Mouse (Mus musculus) CD8-positive naive resting alpha-beta T cell, adult 2 months (primary cell): Measurements from ENCODE around the gene Sync.

ENCODE experiments used
- DNase-seq, 2 experiments: peaks; one replicate each; pipeline ENCODE4 v3.0.0; 2022; ENCODE audit warnings: low read depth in 2 of 2, low spot score in 2 of 2

The Sync gene

DNA sequence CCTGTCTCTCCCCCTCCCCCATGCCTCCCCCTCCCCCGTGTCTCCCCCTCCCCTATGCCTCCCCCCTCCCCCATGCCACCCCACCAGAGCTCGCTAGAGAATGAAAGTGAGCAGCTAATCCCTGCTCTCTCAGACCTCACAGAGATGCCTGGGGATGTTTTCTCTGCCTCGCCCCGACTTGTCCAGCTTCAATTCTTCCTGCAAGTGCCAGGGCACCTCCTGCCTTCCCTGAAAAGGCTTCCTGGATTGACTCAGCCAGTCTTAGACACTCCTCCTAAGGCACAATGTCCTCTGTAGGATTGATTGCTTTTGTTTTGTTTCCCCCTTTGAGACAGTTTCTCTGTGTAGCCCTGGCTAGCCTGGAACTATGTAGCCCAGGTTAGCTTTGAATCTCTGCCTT is 26.2 kb upstream of the Sync start, which contains the start of gene C77080:
C77080 (minus strand) TSS at position 209 of the 400 bp plus-strand sequence.
- DNase-seq = no peak

DNA sequence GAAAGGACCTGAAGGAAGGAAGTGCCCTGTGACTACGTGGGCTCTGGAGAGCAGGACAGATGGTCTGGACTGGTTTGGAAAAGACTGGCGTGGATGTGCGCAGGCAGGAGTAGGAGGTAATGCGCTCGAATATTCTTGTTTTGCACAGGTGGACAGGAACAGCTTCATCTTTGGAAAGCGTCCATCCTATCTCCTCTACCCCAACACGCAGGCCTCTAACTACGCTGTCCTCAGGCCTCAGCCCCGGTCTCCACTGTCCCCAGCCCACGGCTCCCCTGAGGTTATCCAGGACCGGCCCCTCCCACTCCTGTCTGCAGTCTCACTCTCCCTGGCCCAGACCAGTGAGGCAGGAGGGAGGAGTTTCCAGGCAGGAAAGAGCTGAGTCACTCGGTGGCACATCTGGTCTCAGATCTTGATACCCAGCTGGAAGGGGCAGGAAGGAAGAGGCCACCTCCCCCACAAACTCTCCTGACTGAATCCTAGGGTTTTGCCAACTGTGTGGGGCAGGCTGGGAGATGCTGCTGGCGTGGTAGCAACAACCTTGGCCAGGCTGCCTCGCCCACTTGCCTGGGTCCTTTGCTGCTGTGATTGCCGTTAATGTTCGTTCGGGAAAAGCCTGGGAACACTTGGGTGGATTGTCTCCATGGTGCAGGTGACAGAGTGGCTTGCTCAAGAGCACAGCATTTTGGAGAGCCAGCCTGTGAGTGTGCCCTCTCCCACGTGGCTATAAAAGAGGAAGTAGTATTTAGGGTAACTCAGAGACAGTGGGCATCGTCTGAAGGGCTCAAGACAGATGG is 24.0 kb upstream of the Sync start:
- DNase-seq = no peak

DNA sequence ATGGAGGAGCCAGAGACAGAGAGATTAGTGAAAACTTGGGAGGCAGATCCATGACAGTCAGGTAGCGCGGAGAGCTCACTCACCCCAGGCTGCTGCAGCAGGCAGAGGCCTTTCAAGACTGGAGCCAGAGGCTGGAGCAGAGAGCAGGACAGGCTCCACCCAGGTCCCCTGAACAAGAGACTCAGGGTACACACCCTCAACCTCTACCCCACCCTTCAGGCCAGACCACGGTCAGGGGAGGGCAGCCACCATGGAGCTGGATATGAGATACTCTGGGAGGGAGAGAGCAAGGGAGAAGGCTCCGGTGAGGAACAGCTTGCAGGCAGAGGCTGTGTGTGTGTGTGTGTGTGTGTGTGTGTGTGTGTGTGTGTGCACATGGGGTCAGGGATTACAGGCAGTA is 21.2 kb upstream of the Sync start:
- DNase-seq = no peak

DNA sequence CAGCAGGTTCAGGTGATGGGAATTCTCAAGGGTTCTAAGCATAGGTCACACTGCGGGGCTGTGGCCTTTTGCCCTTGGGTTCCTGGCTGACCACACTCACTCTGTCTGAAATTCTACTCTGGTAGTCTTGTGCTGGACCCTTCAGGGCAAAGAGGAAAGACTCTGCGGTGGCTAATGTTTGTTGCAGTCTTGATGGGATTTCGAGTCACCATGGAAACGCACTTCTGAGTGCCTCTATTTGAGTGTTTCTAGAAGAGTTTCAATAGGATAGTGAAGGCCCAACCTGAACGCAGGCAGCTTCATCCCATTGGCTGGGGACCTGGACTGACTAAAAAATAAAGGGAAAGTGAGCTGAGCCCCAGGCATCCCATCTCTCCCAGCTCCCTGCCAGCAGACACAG is 20.6 kb upstream of the Sync start:
- no peak for DNase-seq

DNA sequence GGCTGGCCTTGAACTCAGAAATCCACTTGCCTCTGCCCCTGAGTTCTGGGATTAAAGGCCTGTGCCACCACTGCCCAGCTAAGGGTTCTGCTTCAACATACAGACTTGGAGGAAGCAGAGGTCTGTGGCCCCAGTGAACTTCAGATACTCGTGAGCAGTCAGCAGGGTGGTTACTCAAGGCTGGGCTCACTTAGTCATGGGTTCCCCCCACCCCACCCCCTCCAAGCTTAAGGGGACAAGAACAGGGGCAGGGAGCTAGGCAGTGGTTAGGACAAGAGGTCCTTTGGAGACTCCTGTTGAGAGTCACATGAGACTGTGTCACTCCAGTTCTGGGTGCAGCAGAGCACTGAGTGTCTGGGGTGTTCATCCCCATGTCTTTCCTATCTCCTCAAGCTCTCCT is 18.7 kb upstream of the Sync start:
- DNase-seq = no peak

DNA sequence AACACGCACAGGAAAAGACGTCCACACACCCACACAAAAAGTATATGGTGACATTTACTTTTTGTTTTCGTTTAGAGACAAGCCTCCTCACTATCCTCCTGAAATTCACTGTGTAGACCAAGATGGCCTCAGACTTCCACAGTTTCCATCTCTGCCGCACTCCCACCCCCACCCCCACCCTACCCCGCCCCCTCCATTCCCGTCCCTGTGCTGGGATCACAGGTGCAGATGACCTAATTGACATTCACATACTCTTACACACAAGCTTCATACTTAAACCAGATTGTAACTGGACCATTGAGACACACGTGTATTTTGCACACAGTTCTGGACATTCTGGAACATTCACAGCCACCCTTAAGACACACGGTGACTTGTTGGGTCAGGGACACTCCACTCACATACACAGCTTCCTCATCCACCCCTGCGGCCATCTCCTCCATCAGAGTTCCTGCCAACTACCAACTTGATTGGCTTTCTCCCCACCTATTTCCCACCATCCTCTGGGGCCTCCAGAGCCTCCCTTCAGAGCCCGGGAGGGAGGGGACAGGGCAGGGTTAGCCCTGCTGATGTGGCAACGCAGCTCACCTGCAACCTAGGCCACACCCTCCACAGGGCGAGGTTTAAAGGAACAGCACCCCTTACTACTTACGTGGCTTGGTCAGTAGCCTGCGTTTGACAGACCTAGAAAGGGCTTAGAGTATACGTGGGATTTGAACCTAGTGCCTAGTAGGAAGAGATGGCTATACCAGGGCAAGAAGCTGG is 15.2 kb upstream of the Sync start:
- no peak for DNase-seq

DNA sequence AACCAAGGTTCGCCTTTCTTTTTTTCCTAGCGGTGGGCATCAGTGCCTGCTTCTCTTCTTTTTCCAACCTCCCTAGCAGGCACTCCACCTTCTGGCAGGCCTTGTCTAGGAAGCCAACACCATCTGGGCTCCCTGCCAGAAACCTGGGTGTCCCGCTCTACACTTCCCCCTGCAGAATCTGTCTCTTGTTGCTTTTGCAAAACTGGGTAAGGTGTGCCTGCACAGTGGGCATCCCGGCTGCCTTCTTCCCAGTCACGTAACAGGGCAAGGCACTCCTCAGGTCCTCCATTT is 14.7 kb upstream of the Sync start:
- no peak for DNase-seq

DNA sequence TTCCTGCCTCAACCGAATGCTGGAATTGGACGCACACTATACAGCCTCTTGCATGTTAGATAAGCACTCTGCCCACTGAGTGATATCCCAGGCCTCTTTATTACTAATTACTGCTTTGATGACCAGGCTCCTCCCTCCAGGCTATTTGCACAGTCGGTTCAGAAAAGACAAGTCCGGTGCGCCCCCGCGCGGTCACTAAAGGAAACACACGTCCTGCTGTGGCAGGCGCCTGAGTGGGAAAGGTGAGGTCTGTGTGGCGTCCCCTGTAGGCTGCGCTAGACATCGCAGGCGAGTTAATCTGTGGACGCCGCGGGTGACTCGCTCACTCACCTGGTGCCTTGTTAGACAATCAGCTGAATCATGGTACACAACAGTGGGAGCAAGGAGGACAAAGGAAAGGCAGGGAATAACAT is 11.0 kb upstream of the Sync start:
- DNase-seq = peak; percentile 87 to 92

DNA sequence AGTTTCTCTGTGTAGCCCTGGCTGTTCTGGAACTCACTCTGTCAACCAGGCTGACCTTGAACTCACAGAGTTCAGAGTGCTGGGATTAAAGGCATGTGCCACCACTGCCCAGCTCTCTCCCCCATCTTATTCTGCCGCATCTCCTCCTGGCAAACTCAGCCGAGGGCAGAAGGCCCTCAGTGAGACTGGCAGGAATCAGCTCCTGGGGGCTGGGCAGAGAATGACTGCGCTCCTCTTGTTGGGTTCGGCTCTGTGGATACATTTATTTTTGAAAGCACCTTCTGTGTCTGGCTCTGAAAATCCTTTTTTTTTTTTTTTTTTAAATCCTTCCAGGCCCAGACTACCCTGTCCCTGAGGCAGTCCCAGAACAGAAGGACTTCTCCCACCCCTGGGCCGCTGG is 4.6 kb upstream of the Sync start:
- no peak for DNase-seq

DNA sequence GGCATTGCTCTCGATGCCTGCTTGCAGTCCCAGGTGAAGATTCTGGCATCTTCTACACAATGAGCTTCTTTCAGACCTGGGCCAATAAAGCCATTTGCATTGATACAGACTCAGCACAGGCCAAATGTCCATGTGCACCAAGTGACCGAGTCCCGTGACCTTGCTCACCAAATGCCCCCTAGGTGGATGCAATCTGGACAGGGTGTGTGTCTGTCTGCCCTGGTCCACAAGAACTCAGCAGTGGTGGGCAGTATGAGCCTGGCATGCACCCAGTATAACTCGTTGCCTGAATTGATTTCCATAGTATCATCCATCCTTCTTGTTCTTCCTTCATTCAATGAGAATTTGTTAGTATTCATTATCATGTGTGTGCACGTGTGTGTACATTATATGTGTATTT is 4.2 kb upstream of the Sync start:
- DNase-seq = no peak

DNA sequence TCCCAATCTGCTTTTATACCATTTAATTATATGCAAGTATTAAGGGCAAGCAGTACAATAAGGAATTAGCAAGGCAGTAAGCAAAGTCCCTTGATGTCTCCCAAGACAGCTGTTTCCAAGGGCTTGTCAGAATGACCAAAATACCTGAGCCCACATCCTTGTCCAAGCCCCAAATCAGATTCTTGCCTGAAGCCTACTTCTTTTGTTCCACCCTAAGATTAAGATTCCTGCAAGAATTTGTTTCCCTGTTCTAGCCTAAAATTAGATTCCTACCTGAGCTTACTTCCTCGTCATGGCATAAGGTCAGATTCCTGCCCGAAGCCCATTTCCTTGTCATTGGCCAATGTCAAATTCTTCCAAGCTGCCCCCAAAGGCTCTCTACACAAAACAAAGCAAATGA is 2.7 kb upstream of the Sync start:
- DNase-seq = no peak

DNA sequence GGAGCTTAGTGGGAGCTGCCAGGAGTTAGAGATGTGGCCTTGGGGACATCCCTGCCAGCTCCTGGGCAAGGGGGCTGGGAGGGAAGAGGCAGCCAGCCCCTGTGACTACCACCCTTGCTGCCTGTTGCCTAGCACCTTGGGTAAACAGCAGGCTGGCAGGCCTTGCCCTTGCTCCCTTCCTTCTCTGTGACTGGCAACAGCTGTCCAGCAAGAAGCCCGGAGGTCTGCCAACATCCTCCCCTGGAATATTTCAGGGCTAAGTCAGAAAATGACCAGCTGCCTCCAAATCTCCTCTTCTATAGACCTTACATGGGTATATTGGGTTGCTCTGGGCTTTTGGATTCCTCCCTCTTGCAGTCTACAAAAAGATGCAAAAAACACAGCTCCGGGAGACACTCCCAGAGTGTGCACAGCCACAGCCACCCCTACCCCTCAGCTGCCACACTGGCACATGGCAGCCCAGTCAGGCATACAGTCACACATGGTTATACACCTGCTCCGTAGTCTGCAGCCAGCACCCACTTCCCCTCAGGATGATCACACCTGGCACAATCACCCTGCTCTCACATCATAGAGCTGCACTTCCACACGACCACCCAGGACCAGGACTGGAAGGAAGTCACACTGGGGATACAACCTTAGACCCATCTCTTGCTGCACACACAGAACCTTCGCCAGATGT is 1.3 kb upstream of the Sync start:
- DNase-seq = no peak

DNA sequence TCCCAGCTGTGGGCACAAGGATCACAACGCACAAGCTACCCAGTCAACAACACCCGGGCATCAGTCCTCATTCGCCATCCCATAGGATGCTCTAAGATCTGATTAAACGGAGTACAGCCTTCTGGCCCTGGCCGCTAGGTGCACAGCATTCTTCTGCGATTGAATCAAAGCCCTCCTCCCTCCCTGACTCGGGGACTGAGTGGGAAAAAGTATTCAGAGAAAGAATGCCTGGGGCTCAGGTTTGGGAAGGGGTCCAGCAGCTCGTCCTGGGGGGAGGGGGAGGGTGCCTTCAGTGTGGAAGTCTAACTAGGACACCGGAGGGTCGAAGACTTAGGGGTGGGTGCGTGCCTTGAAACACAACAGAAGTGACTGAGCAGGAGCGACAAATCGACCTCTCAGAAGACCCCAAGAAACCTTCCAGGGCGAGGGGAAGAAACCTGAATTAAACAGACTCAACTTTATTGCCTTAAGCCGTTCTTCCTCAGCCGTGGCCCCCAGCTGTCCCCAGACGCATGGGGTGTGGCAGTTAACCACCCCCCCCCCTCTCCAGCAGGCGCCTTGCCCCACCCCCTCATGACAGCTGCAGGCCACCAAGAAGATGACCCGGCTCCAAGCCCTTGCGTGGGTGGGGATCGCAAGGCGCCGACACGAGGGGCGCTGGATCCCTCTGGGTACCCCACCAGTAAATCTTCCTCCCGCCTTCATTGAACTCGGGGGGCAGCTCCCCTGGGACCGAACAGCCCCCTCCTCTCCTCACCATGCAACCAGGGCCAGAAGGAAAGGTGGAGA is 540 bp upstream of the Sync start:
- no peak for DNase-seq

DNA sequence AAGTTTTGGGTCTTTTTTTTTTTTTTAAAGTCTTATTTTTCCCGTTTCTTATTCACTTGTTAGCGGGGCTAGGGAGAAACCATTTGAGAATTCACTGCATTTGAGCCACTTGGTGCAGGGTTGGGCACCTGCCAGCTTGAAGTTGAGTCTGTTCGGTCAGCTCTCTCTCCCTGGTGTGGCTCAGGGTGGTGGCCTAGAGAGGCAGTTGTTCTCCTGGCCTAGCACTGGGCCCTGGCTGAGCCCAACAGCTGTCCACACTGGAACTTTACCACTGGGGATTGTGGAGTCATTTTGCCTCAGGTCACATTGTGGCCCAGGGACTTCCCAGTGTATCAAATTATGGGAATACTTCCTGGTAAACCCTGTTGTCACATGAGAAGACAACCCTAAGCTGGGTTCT is 650 bp downstream of the Sync start:
- no peak for DNase-seq

DNA sequence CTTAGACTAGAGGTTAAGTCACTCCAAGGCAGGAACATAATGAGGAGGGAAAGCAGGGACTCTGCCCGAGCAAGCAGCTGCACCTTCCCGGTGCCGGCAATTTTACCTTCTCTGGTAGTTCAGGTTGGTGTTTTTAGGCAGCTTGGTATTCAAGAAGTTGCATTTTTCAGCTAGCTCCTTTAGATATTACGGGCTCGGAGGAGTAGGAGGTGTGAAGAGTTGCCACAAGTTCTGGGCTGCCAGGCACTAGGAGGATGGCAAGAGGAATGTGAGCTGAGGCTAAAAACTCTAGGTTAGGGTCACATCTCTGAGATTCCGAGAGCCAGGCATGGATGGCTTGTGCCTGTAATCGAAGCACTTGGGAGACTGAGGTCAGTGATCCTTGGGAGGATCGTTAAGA is 2.3 kb downstream of the Sync start:
- DNase-seq = no peak

DNA sequence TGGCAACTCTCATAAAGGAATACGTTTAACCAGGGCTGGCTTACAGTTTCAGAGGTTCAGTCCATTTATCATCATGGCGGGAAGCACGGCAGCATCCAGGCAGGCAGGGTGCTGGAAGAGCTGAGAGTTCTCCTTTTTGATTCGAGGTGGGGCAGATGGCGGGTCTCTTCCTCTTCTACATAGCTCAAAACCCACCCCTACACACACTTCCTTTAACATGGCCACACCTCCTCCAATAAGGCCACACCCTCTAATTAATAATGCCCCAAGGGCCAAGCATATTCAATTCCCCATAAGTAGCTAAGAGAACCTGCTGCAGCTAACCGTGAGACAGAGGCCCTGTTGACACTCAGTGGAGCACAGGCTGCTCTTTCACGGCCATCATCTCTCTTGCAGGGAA is 5.4 kb downstream of the Sync start:
- DNase-seq = no peak

DNA sequence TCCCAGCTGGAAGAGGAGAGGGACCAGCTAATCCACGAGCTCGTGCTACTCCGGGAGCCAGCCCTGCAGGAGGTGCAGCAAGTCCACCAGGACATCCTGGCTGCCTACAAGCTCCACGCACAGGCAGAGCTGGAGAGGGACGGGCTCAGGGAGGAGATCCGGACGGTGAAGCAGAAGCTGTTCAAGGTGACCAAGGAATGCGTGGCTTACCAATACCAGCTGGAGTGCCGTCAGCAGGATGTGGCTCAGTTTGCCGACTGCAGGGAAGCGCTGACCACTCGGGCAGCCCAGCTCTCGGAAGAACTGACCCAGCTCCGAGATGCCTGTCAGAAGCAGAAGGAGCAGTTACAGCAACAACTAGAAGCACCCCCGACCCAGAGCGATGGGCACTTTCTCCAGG is 6.3 kb downstream of the Sync start:
- DNase-seq = no peak

DNA sequence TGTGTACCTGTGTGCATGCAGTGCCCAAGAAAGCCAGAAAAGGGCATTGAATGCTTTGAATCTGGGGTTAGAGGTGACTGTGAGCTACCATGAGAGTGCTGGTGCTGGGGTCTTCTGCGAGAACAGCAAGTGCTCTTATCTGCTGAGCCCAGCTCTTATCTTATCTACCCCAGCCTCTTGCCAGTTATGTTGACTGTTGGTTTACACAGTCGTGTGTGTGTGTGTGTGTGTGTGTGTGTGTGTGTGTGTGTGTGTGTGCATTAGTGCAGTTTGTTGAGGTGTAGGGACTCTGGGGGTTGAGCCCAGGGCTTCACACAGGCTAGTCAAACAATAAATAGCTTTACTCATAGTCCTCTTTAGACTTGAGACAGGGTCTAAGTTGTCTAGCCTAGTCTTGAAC is 7.8 kb downstream of the Sync start:
- DNase-seq = no peak

DNA sequence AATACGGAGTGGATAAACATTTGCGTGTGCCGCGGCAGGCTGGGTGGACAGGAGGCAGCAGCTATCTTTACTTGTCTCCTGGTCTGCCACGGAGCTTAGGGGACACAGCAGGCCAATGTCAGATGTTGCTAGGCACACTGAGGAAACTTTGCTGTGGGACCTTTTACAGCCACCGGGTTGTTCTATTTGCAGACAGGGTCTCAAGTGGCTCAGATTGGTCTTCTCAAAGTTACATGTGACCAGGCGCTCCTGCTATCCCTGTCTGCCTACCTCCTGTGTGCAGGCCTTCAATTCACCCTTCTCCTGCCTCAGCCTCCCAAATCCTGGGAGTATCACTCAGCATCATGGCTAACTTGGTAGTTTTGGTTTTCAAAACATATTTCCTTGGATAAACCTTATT is 8.6 kb downstream of the Sync start:
- DNase-seq = no peak

DNA sequence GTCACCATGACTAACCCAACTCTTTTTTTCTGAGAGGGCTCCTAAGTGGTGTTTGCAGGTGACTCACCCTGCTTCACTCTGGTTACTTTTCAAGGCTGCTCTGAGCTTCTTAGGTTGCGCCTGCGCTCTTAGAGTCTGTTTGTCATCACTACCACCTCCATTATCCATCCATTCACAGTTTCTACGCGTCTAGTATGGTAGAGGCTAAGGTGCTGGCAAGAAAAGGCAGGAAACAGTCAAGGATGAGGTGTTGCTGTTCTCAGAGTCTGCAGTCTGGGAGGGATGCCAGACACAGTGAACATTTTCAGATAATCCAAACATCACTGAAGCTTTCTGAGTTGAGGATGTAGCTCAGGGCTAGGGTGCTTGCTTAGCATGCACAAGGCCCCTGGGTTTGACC is 10.3 kb downstream of the Sync start:
- DNase-seq = no peak

DNA sequence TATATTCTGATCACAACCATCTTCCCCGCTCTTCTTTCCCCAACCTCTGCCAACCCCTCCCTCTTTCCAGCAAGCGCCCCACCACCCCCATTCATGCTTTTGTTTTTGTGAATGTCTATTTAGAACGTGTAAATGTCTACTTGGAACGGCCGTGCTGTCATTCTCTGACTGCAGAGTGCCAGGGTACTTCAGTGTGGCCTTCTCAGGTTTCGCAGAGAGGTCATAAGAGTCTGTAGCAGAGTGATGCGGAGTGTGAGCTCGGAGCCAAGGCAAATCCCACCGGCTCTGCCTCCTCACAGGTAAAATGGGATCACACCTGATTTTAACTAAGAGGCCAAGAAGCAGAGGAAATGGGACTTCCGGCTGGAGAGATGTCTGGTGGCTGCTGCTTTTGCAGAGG is 11.7 kb downstream of the Sync start:
- no peak for DNase-seq

DNA sequence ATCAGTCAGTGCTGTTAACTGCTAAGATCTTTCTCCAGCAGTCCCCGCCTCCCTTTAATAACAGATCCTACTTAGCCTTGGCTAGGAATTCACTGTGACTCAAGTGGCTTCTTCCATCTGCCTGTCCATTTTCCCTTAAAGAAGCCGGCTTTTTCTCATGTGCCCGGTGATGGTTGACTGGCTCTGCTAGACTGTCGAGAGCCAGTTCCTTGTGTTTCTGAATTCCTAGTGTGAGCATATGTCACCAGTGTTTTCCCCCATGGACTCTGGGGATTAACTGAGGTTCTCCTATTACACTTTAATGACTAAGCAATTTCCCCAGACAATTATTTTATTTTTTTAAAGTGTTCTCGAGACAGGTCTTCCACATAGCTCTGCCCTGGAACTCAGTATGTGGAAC is 16.0 kb downstream of the Sync start:
- no peak for DNase-seq
